In the genomic region with DNA sequence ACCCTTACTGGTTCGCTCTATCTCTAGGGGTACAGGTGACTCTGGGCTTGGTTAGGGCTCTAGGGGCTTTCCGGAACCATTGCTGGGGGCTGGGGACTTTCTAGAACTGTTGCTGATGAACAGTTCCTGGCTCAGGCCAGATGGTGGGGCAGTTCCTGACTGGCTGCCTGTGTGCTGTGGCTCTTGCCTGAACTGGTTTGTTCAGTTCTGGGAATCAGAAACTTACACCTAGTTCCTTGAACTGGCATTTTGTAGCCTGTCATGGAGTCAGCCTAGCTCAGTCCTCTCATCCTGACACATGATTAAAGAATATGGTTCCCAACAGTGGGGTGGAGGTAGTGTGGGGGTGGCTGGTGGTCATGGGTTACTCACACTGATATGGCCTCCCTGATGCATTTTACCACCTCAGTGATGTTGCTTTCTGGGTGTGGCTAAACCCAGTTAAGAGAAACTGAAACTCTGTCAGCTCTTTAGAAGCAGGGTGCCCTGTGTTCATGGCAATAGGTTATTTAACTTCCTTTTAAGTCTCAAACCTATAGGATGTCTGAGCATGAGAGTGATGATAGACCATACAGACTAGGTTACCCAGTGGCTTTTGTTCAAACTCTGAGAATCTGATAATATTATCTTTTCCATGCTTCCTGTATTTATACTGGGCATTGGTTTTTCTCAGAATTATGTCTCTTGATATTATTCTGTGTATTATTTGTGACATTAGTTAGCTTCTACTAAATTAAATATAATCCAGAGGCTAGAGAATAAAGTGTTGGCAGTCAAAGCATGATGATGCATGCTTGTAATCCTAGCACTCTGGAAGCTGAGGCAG, we compare ENCODE assay signal across 1 mouse cellular context.
A peak's percentile ranks its signal among the peaks of the same experiment; 100 is the strongest.
TF ChIP-seq lines count a peak whose summit lies in the region.

No protein-coding gene starts in this region.

TF ChIP-seq in MEL, 35 proteins besides CTCF, POLR2A, EP300 and RAD21 (continued from another document):
- TF ChIP-seq MEF2A (IDR thresholded peaks at IDR 0.05; ENCODE audit: extremely low read depth, insufficient replicate concordance, low read depth, low read length, poor library complexity, severe bottlenecking) (no peak), ELF1 (IDR thresholded peaks at IDR 0.05; ENCODE audit: low read depth, low read length) (no peak), TBP (IDR thresholded peaks at IDR 0.05; ENCODE audit: low read depth, low read length) (0 out of 2 replicates have a peak, but pooled peaks have one; percentile 11), UBTF (IDR thresholded peaks at IDR 0.05; ENCODE audit: borderline replicate concordance, insufficient read depth, low read depth, low read length) (no peak), MYB (IDR thresholded peaks at IDR 0.05; ENCODE audit: low read depth, low read length) (no peak), CHD2 (IDR thresholded peaks at IDR 0.05; ENCODE audit: low read length) (no peak), ZKSCAN1 (IDR thresholded peaks at IDR 0.05; ENCODE audit: low read depth, low read length) (no peak), ETS1 (IDR thresholded peaks at IDR 0.05; ENCODE audit: low read depth, low read length) (peak; percentile 14; the same call in 1 of the 2 replicates), SIN3A (IDR thresholded peaks at IDR 0.05; ENCODE audit: low read length) (0 out of 2 replicates have a peak, but pooled peaks have one; percentile 10), BHLHE40 (IDR thresholded peaks at IDR 0.05; ENCODE audit: borderline replicate concordance, low read depth, low read length) (no peak), GABPA (IDR thresholded peaks at IDR 0.05; ENCODE audit: low read depth, low read length) (no peak), SMC3 (IDR thresholded peaks at IDR 0.05; ENCODE audit: low read depth, low read length) (no peak), USF2 (IDR thresholded peaks at IDR 0.05; ENCODE audit: borderline replicate concordance in 1 of 2, insufficient read depth in 1 of 2, low read depth in 1 of 2, low read length in 2 of 2) (no peak), GATA1 (IDR thresholded peaks at IDR 0.05; ENCODE audit: low read depth, low read length) (peak; percentile 58; the same call in 1 of the 2 replicates), POLR2AphosphoS2 (IDR thresholded peaks at IDR 0.05; ENCODE audit: low read length) (no peak), ZC3H11A (IDR thresholded peaks at IDR 0.05; ENCODE audit: low read depth, low read length) (no peak), NELFE (IDR thresholded peaks at IDR 0.05; ENCODE audit: low read depth, low read length) (no peak), JUND (IDR thresholded peaks at IDR 0.05; ENCODE audit: low read depth, low read length) (no peak), TAL1 (IDR thresholded peaks at IDR 0.05; ENCODE audit: low read length) (no peak; the same call in 1 of the 2 replicates), MAX (IDR thresholded peaks at IDR 0.05; ENCODE audit: low read length) (no peak), NRF1 (IDR thresholded peaks at IDR 0.05; ENCODE audit: insufficient read depth, low read depth, low read length, poor library complexity, severe bottlenecking) (no peak), HCFC1 (IDR thresholded peaks at IDR 0.05; ENCODE audit: low read depth, low read length) (no peak), ZMIZ1 (IDR thresholded peaks at IDR 0.05; ENCODE audit: low read depth, low read length) (no peak), MYC (IDR thresholded peaks at IDR 0.05; ENCODE audit: low read depth, low read length) (no peak), MAFK (IDR thresholded peaks at IDR 0.05; ENCODE audit: borderline replicate concordance, low read depth, low read length) (no peak), USF1 (IDR thresholded peaks at IDR 0.05; ENCODE audit: low read depth, low read length) (no peak)
TF ChIP-seq in MEL: peak in this region for 4.
